Mouse (Mus musculus) erythroid progenitor cell, adult 5-6 weeks (primary cell): ENCODE measurements around the gene Msx2. TPM values are rescaled to one million over a fixed set of nuclear protein-coding genes. Genes with fewer than 3 reads are reported as not detected.

ENCODE experiments used
- ATAC-seq: replicated peaks from 2 replicates; pipeline ENCODE4 v1.8.0; 2016; ENCODE audit warnings: moderate number of reproducible peaks, mild to moderate bottlenecking, moderate TSS enrichment, inconsistent platforms; ENCODE audit not compliant: poor library complexity, low FRiP score, severe bottlenecking
- total RNA-seq, 2 experiments: library from RNA; stranded (forward) in 1 of 2; stranded (reverse) in 1 of 2; fragments of 150-400 nt in 1 of 2; fragments of 186-747, 209-891 nt in 1 of 2; gene quantifications; 2 replicates each; pipeline versions ENCODE4 v1.2.3 to v1.2.4; 2015 to 2017; ENCODE audit warnings: low replicate concordance in 2 of 2

The Msx2 gene
- total RNA-seq (2015; ENCODE audit: low replicate concordance) (not detected in 2 replicates), total RNA-seq (2017; ENCODE audit: low replicate concordance) (not detected in 2 replicates)

DNA sequence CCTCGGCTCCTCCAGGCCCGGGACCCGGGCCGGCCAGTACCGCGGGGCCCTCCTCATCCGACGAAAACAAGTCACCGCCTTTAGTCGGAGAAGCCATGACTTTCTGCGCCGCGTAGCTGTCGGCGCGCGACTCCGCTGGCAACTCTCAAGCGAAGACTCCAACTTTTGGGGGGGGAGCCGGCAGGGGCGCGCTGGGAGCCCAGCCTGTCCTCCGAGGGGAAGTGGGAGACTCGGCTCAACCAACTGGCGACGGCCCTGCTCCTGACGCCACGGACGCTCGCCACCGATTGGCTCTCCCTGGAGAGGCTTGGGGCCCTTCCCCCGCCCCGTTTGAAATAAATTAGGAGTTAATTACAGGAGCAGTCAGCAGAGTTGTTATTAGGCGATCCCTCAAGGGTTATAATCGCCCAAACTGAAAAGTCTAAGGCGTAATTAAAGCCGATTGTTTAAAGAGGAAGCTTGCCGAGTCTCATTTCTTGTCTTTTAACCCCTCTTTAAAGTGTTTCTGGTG is at the start of gene Msx2:
Gene Msx2, minus strand, starts transcription at position 461 of the 511 bp plus-strand sequence.
- no peak for ATAC-seq

- ATAC-seq, result no peak
Measured at GRCm38 (mm10) chr13:53521468-53521867, 48.6 kb upstream of the Msx2 start.

- ATAC-seq, result no peak
Measured at GRCm38 (mm10) chr13:53520343-53520937, 47.6 kb upstream of the Msx2 start.

GRCm38 (mm10) chr13:53519727-53520126 is 46.9 kb upstream of the Msx2 start:
- ATAC-seq, result no peak

- no peak for ATAC-seq
Measured at GRCm38 (mm10) chr13:53518306-53518705, 45.4 kb upstream of the Msx2 start.

GRCm38 (mm10) chr13:53514574-53514973 is 41.7 kb upstream of the Msx2 start:
- ATAC-seq, result no peak

- ATAC-seq, result no peak
Measured at GRCm38 (mm10) chr13:53511366-53511765, 38.5 kb upstream of the Msx2 start.

DNA sequence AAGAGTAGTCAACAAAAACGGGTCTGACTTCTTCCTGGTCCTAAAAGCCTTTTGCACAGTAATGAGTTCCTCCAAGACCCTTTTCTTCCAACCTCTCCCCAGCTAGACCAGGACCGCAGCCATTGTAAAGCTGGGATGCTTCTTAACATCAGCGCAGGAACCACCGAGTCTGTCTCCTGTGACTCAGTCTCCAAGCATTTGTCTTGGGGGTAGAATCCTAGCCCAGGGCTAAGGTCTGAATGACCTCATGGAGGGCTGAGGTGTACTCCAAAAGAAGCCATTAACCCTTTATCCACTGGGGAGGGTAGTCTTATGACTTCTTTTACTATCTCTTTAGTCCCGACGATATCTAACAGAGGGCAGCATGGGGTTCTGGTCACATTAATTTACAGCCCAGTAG is 29.5 kb upstream of the Msx2 start:
- no peak for ATAC-seq

- no peak for ATAC-seq
Measured at GRCm38 (mm10) chr13:53501561-53502253, 28.8 kb upstream of the Msx2 start.

DNA sequence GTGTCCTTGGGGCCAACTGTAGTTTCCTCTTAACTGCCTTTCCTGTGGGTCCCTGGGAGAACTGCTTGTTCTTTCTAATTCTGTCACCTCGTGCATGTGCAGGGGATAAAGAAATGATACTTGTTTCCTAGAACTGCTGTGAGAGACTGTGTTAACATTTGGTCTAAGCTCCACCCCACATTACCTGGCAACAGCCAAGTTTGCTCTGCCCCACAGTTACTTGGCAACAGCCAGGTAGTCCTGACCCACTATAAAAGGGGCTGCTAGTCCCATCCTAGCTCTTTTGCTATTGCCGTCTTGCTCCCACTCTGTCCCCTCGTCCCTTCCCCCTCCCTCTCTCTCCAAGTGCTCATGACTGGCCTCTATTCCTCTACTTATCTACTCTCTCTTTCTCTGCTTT is 28.2 kb upstream of the Msx2 start:
- ATAC-seq, result no peak

GRCm38 (mm10) chr13:53486512-53486911 is 13.6 kb upstream of the Msx2 start:
- ATAC-seq, result no peak

GRCm38 (mm10) chr13:53475701-53476188 is 2.9 kb upstream of the Msx2 start:
- no peak for ATAC-seq

DNA sequence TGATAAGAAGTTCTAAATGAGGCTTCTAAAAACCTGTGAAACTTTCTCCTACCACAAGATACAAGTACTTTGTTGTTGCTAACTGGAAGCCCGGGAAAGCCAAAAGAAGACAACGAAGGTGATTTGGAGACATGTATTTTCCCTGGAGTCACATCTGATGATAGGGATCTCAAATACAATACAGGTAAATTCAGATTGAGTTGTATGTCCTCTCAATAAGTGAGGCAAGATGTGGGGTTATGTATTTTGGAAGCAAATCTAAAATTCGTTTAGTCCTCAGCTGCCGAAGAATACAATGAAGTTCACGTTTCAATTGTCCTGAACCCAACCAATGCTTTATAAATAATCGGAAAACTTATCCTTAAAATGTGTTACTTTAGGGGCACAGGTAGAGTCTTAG is 1.6 kb upstream of the Msx2 start:
- no peak for ATAC-seq

- no peak for ATAC-seq
Measured at GRCm38 (mm10) chr13:53473991-53474390, 1.1 kb upstream of the Msx2 start.

GRCm38 (mm10) chr13:53473291-53473690 is 417 bp upstream of the Msx2 start:
- ATAC-seq, result no peak

- ATAC-seq, result no peak
Measured at GRCm38 (mm10) chr13:53471926-53472613, 804 bp downstream of the Msx2 start.

DNA sequence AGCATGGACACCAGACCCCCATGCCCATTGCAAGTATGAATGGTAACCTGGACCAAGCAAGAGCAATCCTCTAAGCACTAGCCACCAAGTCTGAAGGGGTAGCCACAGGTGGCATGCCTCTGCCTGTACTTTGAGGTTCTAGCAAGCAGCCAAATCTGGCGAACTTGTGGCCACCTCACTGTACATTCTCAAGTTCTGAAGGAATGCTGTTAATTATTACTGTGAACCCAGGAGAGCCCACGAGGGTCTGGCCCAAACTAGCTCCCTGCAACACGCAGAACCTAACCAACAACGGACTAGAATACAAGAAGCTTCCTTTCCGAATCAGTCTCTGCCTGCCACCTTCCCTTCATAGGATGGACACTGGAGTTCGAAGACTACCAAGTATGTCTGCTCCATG is 1.5 kb downstream of the Msx2 start:
- ATAC-seq, result no peak

- no peak for ATAC-seq
Measured at GRCm38 (mm10) chr13:53470437-53471151, 2.3 kb downstream of the Msx2 start.

- ATAC-seq, result no peak
Measured at GRCm38 (mm10) chr13:53469756-53470155, 3.1 kb downstream of the Msx2 start.

GRCm38 (mm10) chr13:53468171-53468570 is 4.7 kb downstream of the Msx2 start:
- no peak for ATAC-seq
